Mouse (Mus musculus): ENCODE data around the gene Ybx2. TPM values are rescaled to one million over a fixed set of nuclear protein-coding genes. Genes with fewer than 3 reads are reported as not detected.

Gene Ybx2
- total and polyA plus RNA-seq, 2 experiments, result not detected

GRCm38 (mm10) chr11:69956218-69956617, 20.6 kb downstream of the Ybx2 start:
- no peak overlapping the region for H3K4me3 ChIP-seq (ENCODE audit: insufficient read depth, low read depth, low read length)
- TF ChIP-seq CTCF (IDR thresholded peaks at IDR 0.05; ENCODE audit: low read depth, low read length) (no peak), POLR2A (IDR thresholded peaks at IDR 0.05; ENCODE audit: extremely low read depth, insufficient read depth, low read length) (no peak)
- no peak for DNase-seq (ENCODE audit: extremely low read depth, low read depth, low spot score)
- no peaks in the 10 kb centered on the region for H3K36me3 ChIP-seq (ENCODE audit: control insufficient read depth, insufficient read depth, low read length)
- H3K79me2 ChIP-seq (ENCODE audit: control insufficient read depth, insufficient read depth, low read length), result no peaks in the 10 kb centered on the region
- H3K27me3 ChIP-seq (ENCODE audit: control insufficient read depth, insufficient read depth, low read length), result no peaks in the 10 kb centered on the region
- H3K4me1 ChIP-seq (ENCODE audit: control insufficient read depth, insufficient read depth, low read length), result no peaks in the 10 kb centered on the region
- H3K9ac ChIP-seq (ENCODE audit: low read depth, low read length), result no peak overlapping the region
- H3K27ac ChIP-seq (replicated peaks; ENCODE audit: insufficient read depth, low read depth, low read length), result no peak overlapping the region
- 79% methylated on average over 1 of the region's 1 CpGs for WGBS

GRCm38 (mm10) chr11:69960616-69961015, 25.0 kb downstream of the Ybx2 start:
- H3K4me1 ChIP-seq (ENCODE audit: control insufficient read depth, insufficient read depth, low read length), result no peaks in the 10 kb centered on the region
- WGBS, result 46% methylated on average over 5 of the region's 5 CpGs
- TF ChIP-seq CTCF (IDR thresholded peaks at IDR 0.05; ENCODE audit: low read depth, low read length), result peak; percentile 41; the same call in 1 of the 2 replicates
- TF ChIP-seq POLR2A (IDR thresholded peaks at IDR 0.05; ENCODE audit: extremely low read depth, insufficient read depth, low read length), result no peak
- DNase-seq (ENCODE audit: extremely low read depth, low read depth, low spot score), result no peak
- H3K9ac ChIP-seq (ENCODE audit: low read depth, low read length), result no peak overlapping the region
- no peak overlapping the region for H3K27ac ChIP-seq (replicated peaks; ENCODE audit: insufficient read depth, low read depth, low read length)
- no peaks in the 10 kb centered on the region for H3K36me3 ChIP-seq (ENCODE audit: control insufficient read depth, insufficient read depth, low read length)
- H3K79me2 ChIP-seq (ENCODE audit: control insufficient read depth, insufficient read depth, low read length), result no peaks in the 10 kb centered on the region
- H3K27me3 ChIP-seq (ENCODE audit: control insufficient read depth, insufficient read depth, low read length), result peaks cover 4% of the 10 kb centered on the region; the same call in 1 of the 2 replicates
- no peak overlapping the region for H3K4me3 ChIP-seq (ENCODE audit: insufficient read depth, low read depth, low read length)

GRCm38 (mm10) chr11:69961841-69962240, 26.2 kb downstream of the Ybx2 start:
- Histone ChIP-seq H3K79me2 (ENCODE audit: control insufficient read depth, insufficient read depth, low read length) (no peaks in the 10 kb centered on the region), H3K4me1 (ENCODE audit: control insufficient read depth, insufficient read depth, low read length) (0 out of 2 replicates have a peak, but pooled peaks cover 2% of the 10 kb centered on the region), H3K36me3 (ENCODE audit: control insufficient read depth, insufficient read depth, low read length) (no peaks in the 10 kb centered on the region), H3K4me3 (ENCODE audit: insufficient read depth, low read depth, low read length) (no peak overlapping the region), H3K27me3 (ENCODE audit: control insufficient read depth, insufficient read depth, low read length) (peaks cover 12% of the 10 kb centered on the region), H3K9ac (ENCODE audit: low read depth, low read length) (no peak overlapping the region), H3K27ac (replicated peaks; ENCODE audit: insufficient read depth, low read depth, low read length) (no peak overlapping the region)
- WGBS, result 55% methylated on average over 5 of the region's 5 CpGs
- no peak for DNase-seq (ENCODE audit: extremely low read depth, low read depth, low spot score)
- TF ChIP-seq CTCF (IDR thresholded peaks at IDR 0.05; ENCODE audit: low read depth, low read length), result no peak
- no peak for TF ChIP-seq POLR2A (IDR thresholded peaks at IDR 0.05; ENCODE audit: extremely low read depth, insufficient read depth, low read length)

GRCm38 (mm10) chr11:69964650-69965270, 29.2 kb downstream of the Ybx2 start, which contains the start of gene Cldn7:
TSS of gene Cldn7 (plus strand) at chr11:69964779.
- TF ChIP-seq POLR2A (IDR thresholded peaks at IDR 0.05; ENCODE audit: extremely low read depth, insufficient read depth, low read length), result no peak
- no peak for TF ChIP-seq CTCF (IDR thresholded peaks at IDR 0.05; ENCODE audit: low read depth, low read length)
- no peaks in the 10 kb centered on the region for H3K79me2 ChIP-seq (ENCODE audit: control insufficient read depth, insufficient read depth, low read length)
- no peak within 1 kb of the TSS for H3K9ac ChIP-seq (ENCODE audit: low read depth, low read length)
- H3K4me1 ChIP-seq (ENCODE audit: control insufficient read depth, insufficient read depth, low read length), result 0 out of 2 replicates have a peak, but pooled peaks cover 3% of the 10 kb centered on the region
- DNase-seq (ENCODE audit: extremely low read depth, low read depth, low spot score), result no peak
- H3K4me3 ChIP-seq (ENCODE audit: insufficient read depth, low read depth, low read length), result peak within 1 kb of the TSS; percentile 12; the same call in 1 of the 2 replicates
- 33% methylated on average over 24 of the region's 24 CpGs for WGBS
- H3K36me3 ChIP-seq (ENCODE audit: control insufficient read depth, insufficient read depth, low read length), result 0 out of 2 replicates have a peak, but pooled peaks cover 2% of the 10 kb centered on the region
- no peak within 1 kb of the TSS for H3K27ac ChIP-seq (replicated peaks; ENCODE audit: insufficient read depth, low read depth, low read length)
- H3K27me3 ChIP-seq (ENCODE audit: control insufficient read depth, insufficient read depth, low read length), result peaks cover 12% of the 10 kb centered on the region

GRCm38 (mm10) chr11:69965271-69966005, 29.8 kb downstream of the Ybx2 start:
- Histone ChIP-seq H3K79me2 (ENCODE audit: control insufficient read depth, insufficient read depth, low read length) (no peaks in the 10 kb centered on the region), H3K4me1 (ENCODE audit: control insufficient read depth, insufficient read depth, low read length) (0 out of 2 replicates have a peak, but pooled peaks cover 3% of the 10 kb centered on the region), H3K36me3 (ENCODE audit: control insufficient read depth, insufficient read depth, low read length) (0 out of 2 replicates have a peak, but pooled peaks cover 2% of the 10 kb centered on the region), H3K9ac (ENCODE audit: low read depth, low read length) (no peak overlapping the region), H3K27me3 (ENCODE audit: control insufficient read depth, insufficient read depth, low read length) (peaks cover 12% of the 10 kb centered on the region), H3K4me3 (ENCODE audit: insufficient read depth, low read depth, low read length) (peak overlapping the region; percentile 29; the same call in 1 of the 2 replicates), H3K27ac (replicated peaks; ENCODE audit: insufficient read depth, low read depth, low read length) (no peak overlapping the region)
- TF ChIP-seq POLR2A (IDR thresholded peaks at IDR 0.05; ENCODE audit: extremely low read depth, insufficient read depth, low read length) (no peak), CTCF (IDR thresholded peaks at IDR 0.05; ENCODE audit: low read depth, low read length) (no peak)
- WGBS, result 7% methylated on average over 49 of the region's 49 CpGs
- DNase-seq (ENCODE audit: extremely low read depth, low read depth, low spot score), result no peak

All from liver, adult 2 months (tissue).